Mouse (Mus musculus) limb, embryonic 15.5 days (tissue): ENCODE measurements around the gene Fryl. TPM values are rescaled to one million over a fixed set of nuclear protein-coding genes. Genes with fewer than 3 reads are reported as not detected.

Source experiments
- ATAC-seq: fragments of 200-750 bp; cut with Nextera tagmentation; 2 replicates; pipeline ENCODE4 v1.8.0; 2017; ENCODE audit warnings: low read depth, moderate TSS enrichment; ENCODE audit not compliant: insufficient number of reproducible peaks, low FRiP score, low TSS enrichment
- H3K27ac ChIP-seq: fragments of 300-500 bp; sonication (generic); 2 replicates; pipeline ENCODE4 v1.5.1; 2015; ENCODE audit warnings: moderate library complexity, mild to moderate bottlenecking, inconsistent platforms
- H3K27me3 ChIP-seq: fragments of 300-500 bp; sonication (generic); 2 replicates; pipeline ENCODE4 v1.6.1; 2015; ENCODE audit warnings: inconsistent platforms
- H3K36me3 ChIP-seq: fragments of 300-500 bp; sonication (generic); 2 replicates; pipeline ENCODE4 v1.6.1; 2015; ENCODE audit warnings: inconsistent platforms
- H3K4me1 ChIP-seq: fragments of 300-500 bp; sonication (generic); 2 replicates; pipeline ENCODE4 v1.6.1; 2015; ENCODE audit warnings: inconsistent platforms
- H3K4me2 ChIP-seq: fragments of 300-500 bp; sonication (generic); 2 replicates; pipeline ENCODE4 v1.6.1; 2015; ENCODE audit warnings: mild to moderate bottlenecking, inconsistent platforms
- H3K4me3 ChIP-seq: fragments of 300-500 bp; sonication (generic); 2 replicates; pipeline ENCODE4 v1.5.1; 2015; ENCODE audit warnings: mild to moderate bottlenecking, inconsistent platforms
- H3K9ac ChIP-seq: fragments of 300-500 bp; sonication (generic); 2 replicates; pipeline ENCODE4 v1.6.1; 2015; ENCODE audit warnings: inconsistent platforms
- H3K9me3 ChIP-seq: fragments of 300-500 bp; sonication (generic); 2 replicates; pipeline ENCODE4 v1.6.1; 2016; ENCODE audit warnings: inconsistent platforms
- WGBS: fragments of 180-500 bp; shearing (Covaris S2); methylation state at CpG from one replicate; pipeline ENCODE4 v1.1.7; 2015; 5-methylcytosine and 5-hydroxymethylcytosine counted together
- polyA plus RNA-seq: library from polyadenylated mRNA; unstranded; fragments of >200 nt; fragmentation: Nextera tagmentation; extraction: Ambion mirVana; gene quantifications from 2 replicates; pipeline ENCODE4 v1.2.1, GENCODE M21; 2015

Fryl gene
- polyA plus RNA-seq, 1 experiment from 2014 or later = 29.5 TPM

- 70% methylated on average over 9 of the region's 9 CpGs for WGBS
- H3K4me2 ChIP-seq = no peak overlapping the region
- H3K27me3 ChIP-seq = no peaks in the 10 kb centered on the region
- no peak overlapping the region for H3K27ac ChIP-seq
- H3K4me3 ChIP-seq = no peak overlapping the region
- no peaks in the 10 kb centered on the region for H3K9me3 ChIP-seq
- peaks cover 8% of the 10 kb centered on the region for H3K36me3 ChIP-seq
- no peak for ATAC-seq
- 0 out of 2 replicates have a peak, but pooled peaks cover 3% of the 10 kb centered on the region for H3K4me1 ChIP-seq
- no peak overlapping the region for H3K9ac ChIP-seq
These were observed 66.8 kb downstream of the Fryl start for GRCm38 (mm10) chr5:73189443-73190160.

- Histone ChIP-seq H3K4me1 (0 out of 2 replicates have a peak, but pooled peaks cover 3% of the 10 kb centered on the region), H3K4me3 (no peak overlapping the region), H3K4me2 (no peak overlapping the region), H3K36me3 (peaks cover 3% of the 10 kb centered on the region), H3K27ac (no peak overlapping the region), H3K9me3 (no peaks in the 10 kb centered on the region), H3K9ac (no peak overlapping the region), H3K27me3 (no peaks in the 10 kb centered on the region)
- no peak for ATAC-seq
- WGBS = 45% methylated on average over 7 of the region's 7 CpGs
These were observed 67.8 kb downstream of the Fryl start for GRCm38 (mm10) chr5:73188576-73188975.

GRCm38 (mm10) chr5:73188164-73188563 lies 68.3 kb downstream of the Fryl start:
- Histone ChIP-seq H3K27ac (no peak overlapping the region), H3K9me3 (no peaks in the 10 kb centered on the region), H3K9ac (no peak overlapping the region), H3K4me2 (no peak overlapping the region), H3K36me3 (peaks cover 2% of the 10 kb centered on the region; the same call in 1 of the 2 replicates), H3K4me3 (no peak overlapping the region), H3K4me1 (0 out of 2 replicates have a peak, but pooled peaks cover 3% of the 10 kb centered on the region), H3K27me3 (no peaks in the 10 kb centered on the region)
- no peak for ATAC-seq
- 74% methylated on average over 5 of the region's 5 CpGs for WGBS

GRCm38 (mm10) chr5:73186912-73187311 lies 69.5 kb downstream of the Fryl start:
- no peaks in the 10 kb centered on the region for H3K9me3 ChIP-seq
- H3K4me1 ChIP-seq = 0 out of 2 replicates have a peak, but pooled peaks cover 5% of the 10 kb centered on the region
- H3K27me3 ChIP-seq = no peaks in the 10 kb centered on the region
- no peak overlapping the region for H3K4me3 ChIP-seq
- peaks cover 2% of the 10 kb centered on the region; the same call in 1 of the 2 replicates for H3K36me3 ChIP-seq
- WGBS = 80% methylated on average over 5 of the region's 5 CpGs
- H3K27ac ChIP-seq = no peak overlapping the region
- H3K9ac ChIP-seq = no peak overlapping the region
- no peak overlapping the region for H3K4me2 ChIP-seq
- no peak for ATAC-seq

GRCm38 (mm10) chr5:73185424-73185823 lies 71.0 kb downstream of the Fryl start:
- Histone ChIP-seq H3K9me3 (no peaks in the 10 kb centered on the region), H3K27ac (no peak overlapping the region), H3K27me3 (no peaks in the 10 kb centered on the region), H3K4me1 (0 out of 2 replicates have a peak, but pooled peaks cover 5% of the 10 kb centered on the region), H3K9ac (no peak overlapping the region), H3K36me3 (peaks cover 2% of the 10 kb centered on the region; the same call in 1 of the 2 replicates), H3K4me2 (no peak overlapping the region), H3K4me3 (no peak overlapping the region)
- ATAC-seq = no peak
- WGBS = 79% methylated on average over 4 of the region's 4 CpGs

GRCm38 (mm10) chr5:73182701-73183447 lies 73.5 kb downstream of the Fryl start:
- 0 out of 2 replicates have a peak, but pooled peaks cover 2% of the 10 kb centered on the region for H3K4me1 ChIP-seq
- no peaks in the 10 kb centered on the region for H3K9me3 ChIP-seq
- no peak overlapping the region for H3K4me2 ChIP-seq
- 87% methylated on average over 12 of the region's 12 CpGs for WGBS
- peaks cover 2% of the 10 kb centered on the region; the same call in 1 of the 2 replicates for H3K36me3 ChIP-seq
- ATAC-seq = no peak
- no peak overlapping the region for H3K4me3 ChIP-seq
- no peak overlapping the region for H3K9ac ChIP-seq
- H3K27ac ChIP-seq = no peak overlapping the region
- H3K27me3 ChIP-seq = no peaks in the 10 kb centered on the region

GRCm38 (mm10) chr5:73182191-73182590 lies 74.2 kb downstream of the Fryl start:
- 49% methylated on average over 9 of the region's 9 CpGs for WGBS
- H3K9ac ChIP-seq = no peak overlapping the region
- no peak overlapping the region for H3K4me3 ChIP-seq
- no peaks in the 10 kb centered on the region for H3K27me3 ChIP-seq
- no peak overlapping the region for H3K4me2 ChIP-seq
- H3K27ac ChIP-seq = no peak overlapping the region
- ATAC-seq = no peak
- peaks cover 2% of the 10 kb centered on the region; the same call in 1 of the 2 replicates for H3K36me3 ChIP-seq
- H3K9me3 ChIP-seq = no peaks in the 10 kb centered on the region
- 0 out of 2 replicates have a peak, but pooled peaks cover 2% of the 10 kb centered on the region for H3K4me1 ChIP-seq

- Histone ChIP-seq H3K27ac (no peak overlapping the region), H3K4me3 (no peak overlapping the region), H3K27me3 (no peaks in the 10 kb centered on the region), H3K9me3 (no peaks in the 10 kb centered on the region), H3K36me3 (no peaks in the 10 kb centered on the region), H3K4me2 (no peak overlapping the region), H3K9ac (no peak overlapping the region), H3K4me1 (peaks cover 2% of the 10 kb centered on the region; the same call in 1 of the 2 replicates)
- 85% methylated on average over 4 of the region's 4 CpGs for WGBS
- ATAC-seq = no peak
These were observed 80.1 kb downstream of the Fryl start for GRCm38 (mm10) chr5:73176294-73176693.

- WGBS = 84% methylated on average over 12 of the region's 12 CpGs
- ATAC-seq = no peak
- H3K36me3 ChIP-seq = no peaks in the 10 kb centered on the region
- peaks cover 6% of the 10 kb centered on the region; the same call in 1 of the 2 replicates for H3K4me1 ChIP-seq
- no peak overlapping the region for H3K27ac ChIP-seq
- H3K27me3 ChIP-seq = no peaks in the 10 kb centered on the region
- no peaks in the 10 kb centered on the region for H3K9me3 ChIP-seq
- no peak overlapping the region for H3K4me2 ChIP-seq
- H3K9ac ChIP-seq = no peak overlapping the region
- H3K4me3 ChIP-seq = no peak overlapping the region
These were observed 80.9 kb downstream of the Fryl start for GRCm38 (mm10) chr5:73175377-73176147.

GRCm38 (mm10) chr5:73171876-73172480 lies 84.4 kb downstream of the Fryl start:
- ATAC-seq = no peak
- Histone ChIP-seq H3K9me3 (no peaks in the 10 kb centered on the region), H3K36me3 (no peaks in the 10 kb centered on the region), H3K4me1 (peaks cover 23% of the 10 kb centered on the region), H3K27me3 (no peaks in the 10 kb centered on the region), H3K4me2 (no peak overlapping the region), H3K4me3 (no peak overlapping the region), H3K27ac (no peak overlapping the region), H3K9ac (no peak overlapping the region)
- 71% methylated on average over 12 of the region's 12 CpGs for WGBS

GRCm38 (mm10) chr5:73171203-73171602 lies 85.2 kb downstream of the Fryl start:
- Histone ChIP-seq H3K9me3 (no peaks in the 10 kb centered on the region), H3K9ac (no peak overlapping the region), H3K4me1 (peaks cover 23% of the 10 kb centered on the region), H3K27ac (no peak overlapping the region), H3K36me3 (no peaks in the 10 kb centered on the region), H3K4me2 (no peak overlapping the region), H3K4me3 (no peak overlapping the region), H3K27me3 (no peaks in the 10 kb centered on the region)
- 38% methylated on average over 1 of the region's 1 CpGs for WGBS
- no peak for ATAC-seq
